Mouse (Mus musculus) MEL (cell line): ENCODE results near the gene Adamts9. TPM values are rescaled to one million over a fixed set of nuclear protein-coding genes. Genes with fewer than 3 reads are reported as not detected.

Experiments used
- DNase-seq: peaks from one replicate; pipeline ENCODE4 v3.0.0; 2011; ENCODE audit warnings: low read depth, low spot score
- H3K27ac ChIP-seq: 2 replicates; pipeline ENCODE4 v1.5.1; 2012; ENCODE audit warnings: low read depth, mild to moderate bottlenecking, control low read depth, low read length, moderate library complexity; ENCODE audit not compliant: control insufficient read depth
- H3K27me3 ChIP-seq, 2 experiments: fragments of 150-350 bp in 1 of 2; sonication (generic) in 1 of 2; 2 replicates each; pipeline ENCODE4 v1.6.1; 2012; ENCODE audit warnings: low read length in 2 of 2, mild to moderate bottlenecking in 2 of 2, improper control_type of control experiment in 1 of 2, moderate library complexity in 1 of 2; ENCODE audit not compliant: insufficient read depth in 2 of 2, control insufficient read depth in 1 of 2
- H3K36me3 ChIP-seq, 2 experiments: 2 replicates each; pipeline ENCODE4 v1.6.1; 2012 to 2014; ENCODE audit warnings: low read length in 2 of 2, improper control_type of control experiment in 1 of 2, inconsistent platforms in 1 of 2, mild to moderate bottlenecking in 1 of 2; ENCODE audit not compliant: insufficient read depth in 2 of 2, control insufficient read depth in 1 of 2
- H3K4me1 ChIP-seq, 2 experiments: fragments of 150-350 bp in 1 of 2; sonication (generic) in 1 of 2; 2 replicates each; pipeline ENCODE4 v1.6.1; 2012; ENCODE audit warnings: low read length in 2 of 2, improper control_type of control experiment in 1 of 2, mild to moderate bottlenecking in 1 of 2; ENCODE audit not compliant: insufficient read depth in 2 of 2, control insufficient read depth in 1 of 2
- H3K4me3 ChIP-seq, 2 experiments: fragments of 150-350 bp in 1 of 2; sonication (generic) in 1 of 2; 2 replicates each; pipeline ENCODE4 v1.5.1; 2012; ENCODE audit warnings: low read depth in 2 of 2, low read length in 2 of 2, mild to moderate bottlenecking in 2 of 2, moderate library complexity in 2 of 2, control low read depth in 1 of 2, improper control_type of control experiment in 1 of 2; ENCODE audit not compliant: control insufficient read depth in 1 of 2, insufficient read depth in 1 of 2
- H3K79me2 ChIP-seq: 2 replicates; pipeline ENCODE4 v1.6.1; 2012; ENCODE audit warnings: mild to moderate bottlenecking, low read length, moderate library complexity; ENCODE audit not compliant: control insufficient read depth, poor library complexity, insufficient read depth
- H3K9ac ChIP-seq: 2 replicates; pipeline ENCODE4 v1.6.1; 2012; ENCODE audit warnings: low read depth, mild to moderate bottlenecking, control low read depth, low read length, moderate library complexity; ENCODE audit not compliant: control insufficient read depth, poor library complexity, severe bottlenecking
- H3K9me3 ChIP-seq: fragments of 150-350 bp; sonication (generic); replicated peaks from 2 replicates; pipeline ENCODE4 v1.6.1; 2012; ENCODE audit warnings: mild to moderate bottlenecking, low read length, improper control_type of control experiment, moderate library complexity; ENCODE audit not compliant: insufficient read depth
- BHLHE40 ChIP-seq: IDR thresholded peaks from 2 replicates; pipeline ENCODE4 v1.6.1; 2012; ENCODE audit warnings: low read depth, mild to moderate bottlenecking, inconsistent platforms, low read length, improper control_type of control experiment, borderline replicate concordance
- CHD1 ChIP-seq: IDR thresholded peaks from 2 replicates; pipeline ENCODE4 v1.6.1; 2012; ENCODE audit warnings: low read depth, mild to moderate bottlenecking, inconsistent platforms, low read length, improper control_type of control experiment
- E2F4 ChIP-seq: IDR thresholded peaks from 2 replicates; pipeline ENCODE4 v1.6.1; 2011; ENCODE audit warnings: low read depth, low read length, improper control_type of control experiment, borderline replicate concordance
- ELF1 ChIP-seq: IDR thresholded peaks from 2 replicates; pipeline ENCODE4 v1.6.1; 2014; ENCODE audit warnings: low read depth, mild to moderate bottlenecking, inconsistent platforms, low read length, improper control_type of control experiment, moderate library complexity
- ETS1 ChIP-seq: IDR thresholded peaks from 2 replicates; pipeline ENCODE4 v1.6.1; 2012; ENCODE audit warnings: low read depth, mild to moderate bottlenecking, inconsistent platforms, low read length, improper control_type of control experiment, moderate library complexity
- GABPA ChIP-seq: IDR thresholded peaks from 2 replicates; pipeline ENCODE4 v1.6.1; 2012; ENCODE audit warnings: low read depth, mild to moderate bottlenecking, inconsistent platforms, low read length, improper control_type of control experiment, moderate library complexity
- GATA1 ChIP-seq: IDR thresholded peaks from 2 replicates; pipeline ENCODE4 v1.6.1; 2011; ENCODE audit warnings: low read depth, low read length, improper control_type of control experiment
- MAX ChIP-seq: IDR thresholded peaks from 2 replicates; pipeline ENCODE4 v1.6.1; 2011; ENCODE audit warnings: low read length, improper control_type of control experiment
- MXI1 ChIP-seq: IDR thresholded peaks from 2 replicates; pipeline ENCODE4 v1.6.1; 2011; ENCODE audit warnings: mild to moderate bottlenecking, low read depth, low read length, improper control_type of control experiment
- MYB ChIP-seq: IDR thresholded peaks from 2 replicates; pipeline ENCODE4 v1.6.1; 2011; ENCODE audit warnings: mild to moderate bottlenecking, low read depth, low read length, improper control_type of control experiment
- NRF1 ChIP-seq: IDR thresholded peaks from 2 replicates; pipeline ENCODE4 v1.6.1; 2014; ENCODE audit warnings: low read depth, mild to moderate bottlenecking, inconsistent platforms, low read length, improper control_type of control experiment, moderate library complexity; ENCODE audit not compliant: poor library complexity, insufficient read depth, severe bottlenecking
- POLR2AphosphoS2 ChIP-seq: IDR thresholded peaks from 2 replicates; pipeline ENCODE4 v1.6.1; 2011; ENCODE audit warnings: low read length, improper control_type of control experiment
- RAD21 ChIP-seq: IDR thresholded peaks from 2 replicates; pipeline ENCODE4 v1.6.1; 2011; ENCODE audit warnings: mild to moderate bottlenecking, low read depth, low read length, improper control_type of control experiment
- RCOR1 ChIP-seq: IDR thresholded peaks from 2 replicates; pipeline ENCODE4 v1.6.1; 2012; ENCODE audit warnings: low read depth, mild to moderate bottlenecking, inconsistent platforms, low read length, improper control_type of control experiment
- SMC3 ChIP-seq: IDR thresholded peaks from 2 replicates; pipeline ENCODE4 v1.6.1; 2011; ENCODE audit warnings: low read depth, low read length, improper control_type of control experiment
- TAL1 ChIP-seq: IDR thresholded peaks from 2 replicates; pipeline ENCODE4 v1.6.1; 2012; ENCODE audit warnings: mild to moderate bottlenecking, inconsistent platforms, low read length, moderate library complexity, mixed read lengths
- TBP ChIP-seq: IDR thresholded peaks from 2 replicates; pipeline ENCODE4 v1.8.0; 2011; ENCODE audit warnings: low read depth, low read length, improper control_type of control experiment
- USF1 ChIP-seq: IDR thresholded peaks from 2 replicates; pipeline ENCODE4 v1.6.1; 2014; ENCODE audit warnings: low read depth, mild to moderate bottlenecking, inconsistent platforms, low read length, improper control_type of control experiment, moderate library complexity
- ZMIZ1 ChIP-seq: IDR thresholded peaks from 2 replicates; pipeline ENCODE4 v1.6.1; 2012; ENCODE audit warnings: low read depth, mild to moderate bottlenecking, inconsistent platforms, low read length, improper control_type of control experiment, moderate library complexity
- polyA plus RNA-seq, 2 experiments: library from polyadenylated mRNA; stranded (reverse) in 1 of 2; unstranded in 1 of 2; fragments of >175 nt in 1 of 2; fragments of >200 nt in 1 of 2; gene quantifications; 2 replicates each; pipeline versions ENCODE4 v1.2.1 to v1.2.4; 2012; ENCODE audit warnings: low replicate concordance in 2 of 2, low read depth in 1 of 2; ENCODE audit not compliant: insufficient read length in 2 of 2, insufficient read depth in 1 of 2, missing spikeins in 1 of 2
- total RNA-seq: library from RNA; depleted of rRNA; stranded (reverse); fragments of 300-350 nt; gene quantifications from 2 replicates; pipeline ENCODE4 v1.2.3, GENCODE M21; 2012

Gene Adamts9
- total and polyA plus RNA-seq, 3 experiments = not detected

DNA sequence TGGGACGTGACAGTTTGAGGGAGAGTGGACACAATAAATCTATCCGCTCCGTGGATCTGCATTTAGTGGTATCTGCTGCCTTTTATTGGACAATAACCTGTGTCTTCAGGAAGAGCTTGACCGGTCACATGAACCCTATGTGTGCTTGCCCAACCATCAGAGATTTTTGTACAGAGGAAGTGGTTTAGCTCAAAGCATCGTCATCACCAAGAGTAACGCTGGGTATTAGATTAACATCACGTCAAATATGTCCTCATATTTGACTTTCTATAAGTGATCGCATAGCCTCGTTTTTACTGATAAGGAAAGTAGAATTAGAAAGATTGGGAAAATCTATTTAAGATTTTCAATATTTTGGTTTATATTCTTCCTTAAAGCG, 45.3 kb upstream of the Adamts9 start:
- H3K4me3 ChIP-seq = no peak overlapping the region
- DNase-seq = no peak
- no peak for TF ChIP-seq SMC3
- TF ChIP-seq ELF1 = no peak
- no peak for TF ChIP-seq ZMIZ1
- no peak for TF ChIP-seq MAX
- no peaks in the 10 kb centered on the region for H3K4me1 ChIP-seq
- H3K9me3 ChIP-seq = no peaks in the 10 kb centered on the region
- no peak overlapping the region for H3K27ac ChIP-seq
- no peaks in the 10 kb centered on the region for H3K27me3 ChIP-seq
- H3K79me2 ChIP-seq = no peaks in the 10 kb centered on the region
- no peak overlapping the region for H3K9ac ChIP-seq
- H3K36me3 ChIP-seq = no peaks in the 10 kb centered on the region

DNA sequence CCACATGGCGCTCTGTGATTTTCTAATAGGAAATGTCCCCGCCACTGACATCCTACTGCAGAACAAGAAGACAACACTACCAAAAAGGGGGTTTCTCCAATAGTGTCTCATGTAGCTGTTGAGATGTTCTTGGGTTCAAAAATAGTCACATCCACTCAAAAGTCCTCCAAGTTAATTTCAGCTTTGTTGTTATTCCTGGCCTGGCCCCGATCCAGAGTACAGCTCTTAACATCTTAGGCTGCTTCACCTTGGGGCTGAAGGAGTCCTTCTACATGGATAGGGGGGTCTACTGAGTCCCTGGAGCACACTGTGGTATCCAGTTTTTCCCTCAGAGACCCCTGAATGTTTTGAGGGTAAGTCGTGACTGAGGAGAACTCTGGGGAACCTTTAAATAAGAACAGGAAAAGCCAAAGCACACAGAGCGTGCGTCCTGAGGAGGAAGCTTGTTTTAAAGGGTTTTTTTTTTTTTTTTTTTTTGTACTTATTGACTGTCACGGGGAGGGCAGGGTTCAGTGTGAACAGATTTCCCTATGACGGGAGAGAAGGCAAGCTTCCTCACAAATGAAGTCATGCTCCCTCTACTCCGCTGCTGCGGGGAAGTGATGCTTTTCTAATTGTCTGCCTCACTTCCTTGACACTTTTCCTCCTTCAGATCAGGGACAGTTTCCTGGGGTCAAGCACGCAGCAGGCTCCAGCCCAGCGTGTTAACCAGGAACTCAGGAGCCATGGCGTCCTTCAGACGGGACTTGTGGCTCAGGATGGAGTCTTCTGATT, 44.7 kb upstream of the Adamts9 start:
- DNase-seq = no peak
- Histone ChIP-seq H3K4me1 (no peaks in the 10 kb centered on the region), H3K27ac (no peak overlapping the region), H3K79me2 (no peaks in the 10 kb centered on the region), H3K36me3 (no peaks in the 10 kb centered on the region), H3K9ac (no peak overlapping the region), H3K9me3 (no peaks in the 10 kb centered on the region), H3K4me3 (no peak overlapping the region), H3K27me3 (no peaks in the 10 kb centered on the region)
- no peak for TF ChIP-seq RAD21
- TF ChIP-seq TAL1 = no peak
- no peak for TF ChIP-seq POLR2AphosphoS2
- no peak for TF ChIP-seq ETS1
- TF ChIP-seq E2F4 = no peak
- TF ChIP-seq TBP = no peak
- TF ChIP-seq CHD1 = no peak
- TF ChIP-seq NRF1 = no peak
- TF ChIP-seq RCOR1 = no peak
- no peak for TF ChIP-seq GATA1
- no peak for TF ChIP-seq MXI1
- TF ChIP-seq SMC3 = no peak
- no peak for TF ChIP-seq USF1
- TF ChIP-seq BHLHE40 = no peak
- no peak for TF ChIP-seq MYB
- no peak for TF ChIP-seq GABPA
